In the genomic region with DNA sequence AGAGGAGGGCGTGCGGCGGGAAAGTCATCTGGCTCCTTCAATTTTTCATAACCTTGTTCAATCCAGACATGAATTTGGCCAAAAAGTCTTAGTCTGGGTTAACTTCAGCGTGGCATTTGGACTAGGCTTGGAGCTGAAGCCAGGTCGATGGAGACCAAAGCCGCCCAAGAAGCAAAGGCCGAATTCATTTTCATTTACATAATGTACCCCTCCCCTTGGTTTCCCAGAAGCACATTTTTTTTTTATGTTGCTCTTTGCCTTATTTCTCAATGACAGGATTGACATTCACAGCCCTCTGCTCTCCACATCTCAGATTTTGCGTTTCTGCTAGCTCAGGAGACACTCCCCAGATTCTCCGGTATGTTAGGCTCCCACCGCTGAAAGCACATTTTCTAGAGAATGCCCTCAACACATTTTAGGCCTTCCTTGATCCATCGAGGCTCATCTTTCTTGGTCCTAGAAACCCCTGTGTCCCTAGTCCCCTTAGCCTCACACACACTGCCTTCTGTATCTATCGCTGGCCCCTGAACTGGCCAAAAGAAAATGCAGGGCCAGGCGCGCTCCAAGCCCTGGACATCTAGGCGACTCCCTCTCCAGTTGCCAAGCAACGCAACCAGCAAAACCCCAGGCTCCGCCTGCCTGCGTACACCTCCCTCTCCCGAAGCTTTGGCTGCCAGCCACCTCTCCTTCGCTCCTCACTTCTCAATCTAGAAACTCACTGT, we compare ENCODE assay signal across 8 mouse cellular contexts. TPM values are rescaled to one million over a fixed set of nuclear protein-coding genes. Genes with fewer than 3 reads are reported as not detected.
DNase-seq lines count a peak whose midpoint lies in the region; ATAC-seq and TF ChIP-seq lines count a peak whose summit lies in the region.

No protein-coding gene starts in this region.

- DNase-seq in layer of hippocampus, adult 11-12 months (ENCODE audit: low spot score) = peak; percentile 87
- DNase-seq in layer of hippocampus, adult 9-10 months (ENCODE audit: low spot score) = no peak
- DNase-seq in forebrain, embryonic 10.5 days (ENCODE audit: extremely low spot score, low spot score) = peak; percentile 83
- DNase-seq in kidney, postnatal 0 days (ENCODE audit: low spot score) = peak; percentile 95
- peak; percentile 61 for DNase-seq in liver, embryonic 11.5 days (ENCODE audit: low spot score)
- DNase-seq in neural tube, embryonic 10.5 days (ENCODE audit: extremely low spot score, low spot score) = peak; percentile 79
- DNase-seq in yolk sac, embryonic 10.5 days (ENCODE audit: low spot score) = peak; percentile 80

- peaks cover 11% of the 10 kb centered on the region; the same call in 1 of the 2 replicates for H3K36me3 ChIP-seq in forebrain, embryonic 10.5 days (replicated peaks)
- peaks cover 19% of the 10 kb centered on the region for H3K36me3 ChIP-seq in heart, embryonic 13.5 days
- no peaks in the 10 kb centered on the region for H3K36me3 ChIP-seq in kidney, postnatal 0 days (ENCODE audit: insufficient read depth, low read length)
- H3K36me3 ChIP-seq in liver, embryonic 11.5 days (ENCODE audit: control insufficient read depth, insufficient read depth, low read length) = no peaks in the 10 kb centered on the region

- H3K4me3 ChIP-seq in forebrain, embryonic 10.5 days = peak overlapping the region; percentile 68
- H3K4me3 ChIP-seq in heart, embryonic 13.5 days = peak overlapping the region; percentile 75
- H3K4me3 ChIP-seq in kidney, postnatal 0 days (replicated peaks; ENCODE audit: low read depth, low read length) = peak overlapping the region; percentile 65
- peak overlapping the region; percentile 48 for H3K4me3 ChIP-seq in liver, embryonic 11.5 days (ENCODE audit: low read depth, low read length)

- peaks cover 87% of the 10 kb centered on the region for H3K4me1 ChIP-seq in forebrain, embryonic 10.5 days
- peaks cover 69% of the 10 kb centered on the region for H3K4me1 ChIP-seq in heart, embryonic 13.5 days
- H3K4me1 ChIP-seq in kidney, postnatal 0 days (replicated peaks; ENCODE audit: insufficient read depth, low read length) = peaks cover 8% of the 10 kb centered on the region
- H3K4me1 ChIP-seq in liver, embryonic 11.5 days (replicated peaks; ENCODE audit: control insufficient read depth, insufficient read depth, low read length) = peaks cover 8% of the 10 kb centered on the region

- peaks cover 38% of the 10 kb centered on the region for H3K27me3 ChIP-seq in forebrain, embryonic 10.5 days (ENCODE audit: poor library complexity, severe bottlenecking)
- H3K27me3 ChIP-seq in heart, embryonic 13.5 days (replicated peaks) = no peaks in the 10 kb centered on the region
- H3K27me3 ChIP-seq in kidney, postnatal 0 days (ENCODE audit: insufficient read depth, low read length) = no peaks in the 10 kb centered on the region
- peaks cover 50% of the 10 kb centered on the region for H3K27me3 ChIP-seq in liver, embryonic 11.5 days (replicated peaks; ENCODE audit: control insufficient read depth, insufficient read depth, low read length)

- no peaks in the 10 kb centered on the region for H3K9me3 ChIP-seq in forebrain, embryonic 10.5 days
- H3K9me3 ChIP-seq in heart, embryonic 13.5 days = no peaks in the 10 kb centered on the region
- no peaks in the 10 kb centered on the region for H3K9me3 ChIP-seq in kidney, postnatal 0 days (replicated peaks; ENCODE audit: low read length)
- H3K9me3 ChIP-seq in liver, embryonic 11.5 days (ENCODE audit: control insufficient read depth, low read length) = no peaks in the 10 kb centered on the region

- peak overlapping the region; percentile 95 for H3K4me2 ChIP-seq in heart, embryonic 13.5 days
- peak overlapping the region; percentile 91 for H3K4me2 ChIP-seq in kidney, postnatal 0 days (ENCODE audit: low read length)
- peak overlapping the region; percentile 78 for H3K4me2 ChIP-seq in liver, embryonic 11.5 days

- H3K9ac ChIP-seq in heart, embryonic 13.5 days = peak overlapping the region; percentile 82
- H3K9ac ChIP-seq in kidney, postnatal 0 days (ENCODE audit: low read depth, low read length) = peak overlapping the region; percentile 28; the same call in 1 of the 2 replicates
- no peak overlapping the region for H3K9ac ChIP-seq in liver, embryonic 11.5 days (ENCODE audit: low read depth, low read length)

- peak; percentile 40; the same call in 1 of the 2 replicates for ATAC-seq in heart, embryonic 13.5 days (ENCODE audit: extremely low read depth, insufficient number of reproducible peaks, low FRiP score, low TSS enrichment)
- peak; percentile 29; the same call in 1 of the 2 replicates for ATAC-seq in kidney, postnatal 0 days (replicated peaks; ENCODE audit: low FRiP score, low read depth)
- ATAC-seq in liver, embryonic 11.5 days (replicated peaks; ENCODE audit: low FRiP score) = peak; percentile 24

- WGBS in forebrain, embryonic 10.5 days = under 1% methylated on average over 20 of the region's 20 CpGs
- 3% methylated on average over 20 of the region's 20 CpGs for WGBS in heart, embryonic 13.5 days
- 2% methylated on average over 20 of the region's 20 CpGs for WGBS in kidney, postnatal 0 days
- WGBS in liver, embryonic 11.5 days = under 1% methylated on average over 20 of the region's 20 CpGs

- H3K27ac ChIP-seq in forebrain, embryonic 10.5 days = peak overlapping the region; percentile 87
- H3K27ac ChIP-seq in heart, embryonic 13.5 days (replicated peaks) = peak overlapping the region; percentile 75
- peak overlapping the region; percentile 75 for H3K27ac ChIP-seq in kidney, postnatal 0 days
- no peak overlapping the region for H3K27ac ChIP-seq in liver, embryonic 11.5 days (ENCODE audit: low read depth, low read length)

- TF ChIP-seq CTCF in kidney, postnatal 0 days (IDR thresholded peaks at IDR 0.05; ENCODE audit: low read depth) = no peak

RNA-seq across cellular contexts. Expression of gene Igfbp5, which starts 3.9 kb away (rescaled TPM):
- 45.9 and 51.3 TPM in 2 replicates for polyA plus RNA-seq in forebrain, embryonic 10.5 days (2016; fragmentation: Nextera tagmentation; extraction: Ambion mirVana)
- polyA plus RNA-seq in heart, embryonic 13.5 days (2015; fragmentation: Nextera tagmentation; extraction: Ambion mirVana) = 110 and 126 TPM in 2 replicates
- 87.7 and 95.0 TPM in 2 replicates for polyA plus RNA-seq in kidney, postnatal 0 days (2015; fragmentation: Nextera tagmentation; extraction: Ambion mirVana)
- 29.3 and 33.8 TPM in 2 replicates for polyA plus RNA-seq in liver, embryonic 11.5 days (2014; fragmentation: Nextera tagmentation; extraction: Ambion mirVana)

RNA-seq across cellular contexts. Expression of gene Igfbp2, which starts 46.5 kb away (rescaled TPM):
- 742 and 777 TPM in 2 replicates for polyA plus RNA-seq in forebrain, embryonic 10.5 days (2016; fragmentation: Nextera tagmentation; extraction: Ambion mirVana)
- 85.0 and 87.3 TPM in 2 replicates for polyA plus RNA-seq in heart, embryonic 13.5 days (2015; fragmentation: Nextera tagmentation; extraction: Ambion mirVana)
- polyA plus RNA-seq in kidney, postnatal 0 days (2015; fragmentation: Nextera tagmentation; extraction: Ambion mirVana) = 116 and 123 TPM in 2 replicates
- 44.0 and 50.5 TPM in 2 replicates for polyA plus RNA-seq in liver, embryonic 11.5 days (2014; fragmentation: Nextera tagmentation; extraction: Ambion mirVana)
